Mouse (Mus musculus): ENCODE data around the gene Csf2rb.

- TF ChIP-seq GATA1 (IDR thresholded peaks at IDR 0.05; ENCODE audit: borderline replicate concordance, low read length): no peak
- TF ChIP-seq FLI1 (IDR thresholded peaks at IDR 0.05; ENCODE audit: low read length): no peak
Observed at GRCm38 (mm10) chr15:78302718-78303117, 22.8 kb upstream of the Csf2rb start.
